Mouse (Mus musculus) MEL (cell line): ENCODE results near the gene Pawr.

Source experiments
- EP300 ChIP-seq, 2 experiments: IDR thresholded peaks; 2 replicates each; pipeline ENCODE4 v1.6.1; 2011; ENCODE audit warnings: improper control_type of control experiment in 2 of 2, low read length in 2 of 2, low read depth in 1 of 2, mild to moderate bottlenecking in 1 of 2
- JUND ChIP-seq: IDR thresholded peaks from 2 replicates; pipeline ENCODE4 v1.6.1; 2011; ENCODE audit warnings: low read depth, mild to moderate bottlenecking, improper control_type of control experiment, low read length
- MEF2A ChIP-seq: IDR thresholded peaks from 2 replicates; pipeline ENCODE4 v1.6.1; 2014; ENCODE audit warnings: low read depth, mild to moderate bottlenecking, inconsistent platforms, low read length, improper control_type of control experiment; ENCODE audit not compliant: poor library complexity, insufficient replicate concordance, severe bottlenecking; ENCODE audit errors: extremely low read depth
- POLR2A ChIP-seq, 2 experiments: IDR thresholded peaks; 2 replicates each; pipeline ENCODE4 v1.6.1; 2011 to 2012; ENCODE audit warnings: low read length in 2 of 2, mild to moderate bottlenecking in 2 of 2, control low read depth in 1 of 2, improper control_type of control experiment in 1 of 2, low read depth in 1 of 2, moderate library complexity in 1 of 2; ENCODE audit not compliant: control insufficient read depth in 1 of 2, insufficient read depth in 1 of 2, poor library complexity in 1 of 2
- ZMIZ1 ChIP-seq: IDR thresholded peaks from 2 replicates; pipeline ENCODE4 v1.6.1; 2012; ENCODE audit warnings: low read depth, mild to moderate bottlenecking, inconsistent platforms, low read length, improper control_type of control experiment, moderate library complexity

GRCm38 (mm10) chr10:108331784-108332561 lies at the start of gene Pawr:
- TF ChIP-seq MEF2A = no peak
- TF ChIP-seq JUND = no peak
- peak; percentile 57 to 72; a peak in 2 of 4 replicates for TF ChIP-seq POLR2A (IDR thresholded peaks at IDR 0.05; ENCODE audit: control insufficient read depth in 1 of 2, insufficient read depth in 1 of 2, low read depth in 1 of 2, low read length in 2 of 2, poor library complexity in 1 of 2)
- peak; percentile 69; the same call in 1 of the 2 replicates for TF ChIP-seq ZMIZ1
- no peak for TF ChIP-seq EP300 (IDR thresholded peaks at IDR 0.05; ENCODE audit: low read depth in 1 of 2, low read length in 2 of 2)
